Mouse (Mus musculus): ENCODE measurements around the gene Col16a1. TPM values are rescaled to one million over a fixed set of nuclear protein-coding genes. Genes with fewer than 3 reads are reported as not detected.

Col16a1 gene
- total and polyA plus RNA-seq, 3 experiments: 0.25 to 0.50 TPM; not detected in 1

GRCm38 (mm10) chr4:130074761-130075515 lies 27.3 kb downstream of the Col16a1 start:
- no peak for TF ChIP-seq GATA1 (IDR thresholded peaks at IDR 0.05; ENCODE audit: low read depth, low read length)
- TF ChIP-seq RCOR1 (IDR thresholded peaks at IDR 0.05; ENCODE audit: low read depth, low read length): no peak
- no peak for TF ChIP-seq CHD2 (IDR thresholded peaks at IDR 0.05; ENCODE audit: low read length)
- no peak for TF ChIP-seq MAX (IDR thresholded peaks at IDR 0.05; ENCODE audit: low read length)
- no peak for TF ChIP-seq POLR2AphosphoS2 (IDR thresholded peaks at IDR 0.05; ENCODE audit: low read length)
- TF ChIP-seq ZC3H11A (IDR thresholded peaks at IDR 0.05; ENCODE audit: low read depth, low read length): no peak
- no peak for TF ChIP-seq MYB (IDR thresholded peaks at IDR 0.05; ENCODE audit: low read depth, low read length)
- TF ChIP-seq MYC (IDR thresholded peaks at IDR 0.05; ENCODE audit: low read depth, low read length): no peak
- no peak for TF ChIP-seq ZMIZ1 (IDR thresholded peaks at IDR 0.05; ENCODE audit: low read depth, low read length)
- H3K36me3 ChIP-seq (ENCODE audit: control insufficient read depth in 1 of 2, insufficient read depth in 2 of 2, low read length in 2 of 2): peaks cover 0 to 2% of the 10 kb centered on the region in 2 experiments; a peak in 1 of 4 replicates
- H3K27me3 ChIP-seq (ENCODE audit: control insufficient read depth in 1 of 2, insufficient read depth in 2 of 2, low read length in 2 of 2): no peaks in the 10 kb centered on the region; a peak in 2 of 4 replicates
- no peaks in the 10 kb centered on the region for H3K79me2 ChIP-seq (ENCODE audit: control insufficient read depth, insufficient read depth, low read length, poor library complexity)
- H3K9ac ChIP-seq (ENCODE audit: control insufficient read depth, low read depth, low read length, poor library complexity, severe bottlenecking): no peak overlapping the region
- peaks cover 2 to 15% of the 10 kb centered on the region in 2 experiments; a peak in 2 of 4 replicates for H3K4me1 ChIP-seq (ENCODE audit: control insufficient read depth in 1 of 2, insufficient read depth in 2 of 2, low read length in 2 of 2)
- no peak for DNase-seq (ENCODE audit: low read depth, low spot score)
- no peak overlapping the region for H3K27ac ChIP-seq (ENCODE audit: control insufficient read depth, low read depth, low read length)
- H3K4me3 ChIP-seq (ENCODE audit: control insufficient read depth in 1 of 2, insufficient read depth in 1 of 2, low read depth in 2 of 2, low read length in 2 of 2): no peak overlapping the region
- H3K9me3 ChIP-seq (replicated peaks; ENCODE audit: insufficient read depth, low read length): no peaks in the 10 kb centered on the region

DNA sequence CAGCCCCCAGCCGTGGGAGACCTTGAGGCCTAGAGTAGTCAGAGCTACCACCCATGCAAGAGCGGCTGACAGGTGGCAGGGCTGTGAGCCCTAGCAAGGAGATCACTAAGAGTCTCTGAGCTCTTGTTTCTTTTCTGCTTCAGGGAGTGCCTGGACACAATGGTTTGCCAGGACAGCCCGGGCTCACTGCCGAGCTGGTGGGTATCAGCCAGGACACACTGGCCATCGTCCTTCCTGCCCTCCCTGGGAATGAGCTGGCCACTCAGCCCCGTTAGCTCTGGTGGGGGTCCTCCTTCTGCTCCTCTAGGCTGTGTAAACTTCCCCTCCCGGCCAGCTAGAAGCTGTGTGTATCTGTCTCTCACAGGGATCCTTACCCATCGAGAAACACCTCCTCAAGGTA lies 29.2 kb downstream of the Col16a1 start:
- Histone ChIP-seq H3K27me3 (ENCODE audit: control insufficient read depth in 1 of 2, insufficient read depth in 2 of 2, low read length in 2 of 2) (peaks cover 0 to 2% of the 10 kb centered on the region in 2 experiments; a peak in 3 of 4 replicates), H3K9me3 (replicated peaks; ENCODE audit: insufficient read depth, low read length) (no peaks in the 10 kb centered on the region), H3K27ac (ENCODE audit: control insufficient read depth, low read depth, low read length) (no peak overlapping the region), H3K4me3 (ENCODE audit: control insufficient read depth in 1 of 2, insufficient read depth in 1 of 2, low read depth in 2 of 2, low read length in 2 of 2) (no peak overlapping the region), H3K79me2 (ENCODE audit: control insufficient read depth, insufficient read depth, low read length, poor library complexity) (no peaks in the 10 kb centered on the region), H3K9ac (ENCODE audit: control insufficient read depth, low read depth, low read length, poor library complexity, severe bottlenecking) (no peak overlapping the region), H3K36me3 (ENCODE audit: control insufficient read depth in 1 of 2, insufficient read depth in 2 of 2, low read length in 2 of 2) (peaks cover 0 to 2% of the 10 kb centered on the region in 2 experiments; a peak in 1 of 4 replicates), H3K4me1 (ENCODE audit: control insufficient read depth in 1 of 2, insufficient read depth in 2 of 2, low read length in 2 of 2) (peaks cover 0 to 8% of the 10 kb centered on the region in 2 experiments; a peak in 2 of 4 replicates)
- TF ChIP-seq MYB (IDR thresholded peaks at IDR 0.05; ENCODE audit: low read depth, low read length): no peak
- no peak for TF ChIP-seq RAD21 (IDR thresholded peaks at IDR 0.05; ENCODE audit: low read depth, low read length)
- no peak for TF ChIP-seq POLR2AphosphoS5 (IDR thresholded peaks at IDR 0.05; ENCODE audit: borderline replicate concordance, low read depth, low read length)
- no peak for TF ChIP-seq EP300 (IDR thresholded peaks at IDR 0.05; ENCODE audit: low read depth in 1 of 2, low read length in 2 of 2)
- no peak for TF ChIP-seq MAZ (IDR thresholded peaks at IDR 0.05; ENCODE audit: low read depth, low read length)
- no peak for TF ChIP-seq CHD2 (IDR thresholded peaks at IDR 0.05; ENCODE audit: low read length)
- no peak for TF ChIP-seq MYC (IDR thresholded peaks at IDR 0.05; ENCODE audit: low read depth, low read length)
- TF ChIP-seq RCOR1 (IDR thresholded peaks at IDR 0.05; ENCODE audit: low read depth, low read length): no peak
- no peak for TF ChIP-seq ZKSCAN1 (IDR thresholded peaks at IDR 0.05; ENCODE audit: low read depth, low read length)
- no peak for TF ChIP-seq USF1 (IDR thresholded peaks at IDR 0.05; ENCODE audit: low read depth, low read length)
- TF ChIP-seq NELFE (IDR thresholded peaks at IDR 0.05; ENCODE audit: low read depth, low read length): no peak
- TF ChIP-seq JUND (IDR thresholded peaks at IDR 0.05; ENCODE audit: low read depth, low read length): no peak
- TF ChIP-seq NRF1 (IDR thresholded peaks at IDR 0.05; ENCODE audit: insufficient read depth, low read depth, low read length, poor library complexity, severe bottlenecking): no peak
- no peak for TF ChIP-seq MEF2A (IDR thresholded peaks at IDR 0.05; ENCODE audit: extremely low read depth, insufficient replicate concordance, low read depth, low read length, poor library complexity, severe bottlenecking)
- no peak for TF ChIP-seq TAL1 (IDR thresholded peaks at IDR 0.05; ENCODE audit: low read length)
- no peak for TF ChIP-seq E2F4 (IDR thresholded peaks at IDR 0.05; ENCODE audit: borderline replicate concordance, low read depth, low read length)
- TF ChIP-seq HCFC1 (IDR thresholded peaks at IDR 0.05; ENCODE audit: low read depth, low read length): no peak
- no peak for TF ChIP-seq ETS1 (IDR thresholded peaks at IDR 0.05; ENCODE audit: low read depth, low read length)
- no peak for DNase-seq (ENCODE audit: low read depth, low spot score)
